Mouse (Mus musculus): ENCODE measurements around the gene Slc35e3. TPM values are rescaled to one million over a fixed set of nuclear protein-coding genes. Genes with fewer than 3 reads are reported as not detected.

The Slc35e3 gene
- polyA plus RNA-seq, 1 experiment from 2014 or later, result 3.7 TPM

GRCm38 (mm10) chr10:117729139-117729814, 16.9 kb downstream of the Slc35e3 start:
- peak; percentile 56; the same call in 1 of the 2 replicates for TF ChIP-seq EP300 (IDR thresholded peaks at IDR 0.05; ENCODE audit: low read depth)
- TF ChIP-seq CTCF (IDR thresholded peaks at IDR 0.05; ENCODE audit: low read depth), result no peak
- H3K27ac ChIP-seq (ENCODE audit: low read depth), result peak overlapping the region; percentile 51; the same call in 1 of the 2 replicates
- no peaks in the 10 kb centered on the region for H3K27me3 ChIP-seq (ENCODE audit: insufficient read depth, low read length)
- 60% methylated on average over 11 of the region's 11 CpGs for WGBS (ENCODE audit: insufficient replicate concordance)
- H3K9me3 ChIP-seq (ENCODE audit: low read length), result no peaks in the 10 kb centered on the region
- H3K4me1 ChIP-seq (ENCODE audit: insufficient read depth), result peaks cover 18% of the 10 kb centered on the region
- DNase-seq (peak; percentile 43), ATAC-seq (peak; percentile 75)
- H3K36me3 ChIP-seq (replicated peaks; ENCODE audit: insufficient read depth, low read length), result no peaks in the 10 kb centered on the region
- H3K4me2 ChIP-seq (ENCODE audit: low read depth, low read length), result no peak overlapping the region
- no peak overlapping the region for H3K4me3 ChIP-seq (ENCODE audit: low read depth, low read length)
- H3K9ac ChIP-seq (replicated peaks), result no peak overlapping the region

- no peak for ATAC-seq
- Histone ChIP-seq H3K9me3 (ENCODE audit: low read length) (no peaks in the 10 kb centered on the region), H3K4me3 (ENCODE audit: low read depth, low read length) (no peak overlapping the region), H3K27me3 (ENCODE audit: insufficient read depth, low read length) (no peaks in the 10 kb centered on the region), H3K9ac (replicated peaks) (no peak overlapping the region), H3K36me3 (replicated peaks; ENCODE audit: insufficient read depth, low read length) (no peaks in the 10 kb centered on the region), H3K4me1 (ENCODE audit: insufficient read depth) (peaks cover 18% of the 10 kb centered on the region), H3K27ac (ENCODE audit: low read depth) (no peak overlapping the region), H3K4me2 (ENCODE audit: low read depth, low read length) (no peak overlapping the region)
- DNase-seq, result no peak
- WGBS (ENCODE audit: insufficient replicate concordance), result 69% methylated on average over 5 of the region's 5 CpGs
- TF ChIP-seq EP300 (IDR thresholded peaks at IDR 0.05; ENCODE audit: low read depth), result no peak
- no peak for TF ChIP-seq CTCF (IDR thresholded peaks at IDR 0.05; ENCODE audit: low read depth)
Measured at GRCm38 (mm10) chr10:117728574-117728973, 17.6 kb downstream of the Slc35e3 start.

GRCm38 (mm10) chr10:117727518-117728110, 18.6 kb downstream of the Slc35e3 start:
- Histone ChIP-seq H3K9ac (replicated peaks) (no peak overlapping the region), H3K27ac (ENCODE audit: low read depth) (no peak overlapping the region), H3K9me3 (ENCODE audit: low read length) (no peaks in the 10 kb centered on the region), H3K36me3 (replicated peaks; ENCODE audit: insufficient read depth, low read length) (no peaks in the 10 kb centered on the region), H3K4me1 (ENCODE audit: insufficient read depth) (peaks cover 11% of the 10 kb centered on the region), H3K4me2 (ENCODE audit: low read depth, low read length) (no peak overlapping the region), H3K27me3 (ENCODE audit: insufficient read depth, low read length) (no peaks in the 10 kb centered on the region), H3K4me3 (ENCODE audit: low read depth, low read length) (no peak overlapping the region)
- WGBS (ENCODE audit: insufficient replicate concordance), result 82% methylated on average over 9 of the region's 9 CpGs
- TF ChIP-seq EP300 (IDR thresholded peaks at IDR 0.05; ENCODE audit: low read depth) (no peak), CTCF (IDR thresholded peaks at IDR 0.05; ENCODE audit: low read depth) (no peak)
- no peak for ATAC-seq
- no peak for DNase-seq

GRCm38 (mm10) chr10:117726888-117727385, 19.2 kb downstream of the Slc35e3 start:
- Histone ChIP-seq H3K9ac (replicated peaks) (no peak overlapping the region), H3K36me3 (replicated peaks; ENCODE audit: insufficient read depth, low read length) (no peaks in the 10 kb centered on the region), H3K4me3 (ENCODE audit: low read depth, low read length) (no peak overlapping the region), H3K4me1 (ENCODE audit: insufficient read depth) (peaks cover 11% of the 10 kb centered on the region), H3K9me3 (ENCODE audit: low read length) (no peaks in the 10 kb centered on the region), H3K27ac (ENCODE audit: low read depth) (no peak overlapping the region), H3K27me3 (ENCODE audit: insufficient read depth, low read length) (no peaks in the 10 kb centered on the region), H3K4me2 (ENCODE audit: low read depth, low read length) (no peak overlapping the region)
- no peak for TF ChIP-seq EP300 (IDR thresholded peaks at IDR 0.05; ENCODE audit: low read depth)
- no peak; the same call in 1 of the 2 replicates for TF ChIP-seq CTCF (IDR thresholded peaks at IDR 0.05; ENCODE audit: low read depth)
- no peak for ATAC-seq
- no peak for DNase-seq
- 88% methylated on average over 4 of the region's 4 CpGs for WGBS (ENCODE audit: insufficient replicate concordance)

GRCm38 (mm10) chr10:117726350-117726749, 19.8 kb downstream of the Slc35e3 start:
- Histone ChIP-seq H3K27me3 (ENCODE audit: insufficient read depth, low read length) (no peaks in the 10 kb centered on the region), H3K9ac (replicated peaks) (no peak overlapping the region), H3K4me3 (ENCODE audit: low read depth, low read length) (no peak overlapping the region), H3K36me3 (replicated peaks; ENCODE audit: insufficient read depth, low read length) (no peaks in the 10 kb centered on the region), H3K4me2 (ENCODE audit: low read depth, low read length) (no peak overlapping the region), H3K9me3 (ENCODE audit: low read length) (no peaks in the 10 kb centered on the region), H3K4me1 (ENCODE audit: insufficient read depth) (peaks cover 7% of the 10 kb centered on the region), H3K27ac (ENCODE audit: low read depth) (no peak overlapping the region)
- DNase-seq, result no peak
- 85% methylated on average over 4 of the region's 4 CpGs for whole genome bisulfite sequencing (ENCODE audit: insufficient replicate concordance)
- TF ChIP-seq EP300 (IDR thresholded peaks at IDR 0.05; ENCODE audit: low read depth) (no peak), CTCF (IDR thresholded peaks at IDR 0.05; ENCODE audit: low read depth) (no peak)
- ATAC-seq, result no peak

GRCm38 (mm10) chr10:117725671-117726070, 20.5 kb downstream of the Slc35e3 start:
- ATAC-seq (no peak), DNase-seq (no peak)
- no peaks in the 10 kb centered on the region for H3K36me3 ChIP-seq (replicated peaks; ENCODE audit: insufficient read depth, low read length)
- H3K9me3 ChIP-seq (ENCODE audit: low read length), result no peaks in the 10 kb centered on the region
- 0 out of 2 replicates have a peak, but pooled peaks cover 6% of the 10 kb centered on the region for H3K4me1 ChIP-seq (ENCODE audit: insufficient read depth)
- H3K27ac ChIP-seq (ENCODE audit: low read depth), result no peak overlapping the region
- no peak overlapping the region for H3K4me3 ChIP-seq (ENCODE audit: low read depth, low read length)
- no peak overlapping the region for H3K4me2 ChIP-seq (ENCODE audit: low read depth, low read length)
- no peak overlapping the region for H3K9ac ChIP-seq (replicated peaks)
- no peak for TF ChIP-seq EP300 (IDR thresholded peaks at IDR 0.05; ENCODE audit: low read depth)
- TF ChIP-seq CTCF (IDR thresholded peaks at IDR 0.05; ENCODE audit: low read depth), result no peak
- 72% methylated on average over 7 of the region's 7 CpGs for WGBS (ENCODE audit: insufficient replicate concordance)
- H3K27me3 ChIP-seq (ENCODE audit: insufficient read depth, low read length), result no peaks in the 10 kb centered on the region

Data from liver, postnatal 0 days (tissue).